In the genomic region with DNA sequence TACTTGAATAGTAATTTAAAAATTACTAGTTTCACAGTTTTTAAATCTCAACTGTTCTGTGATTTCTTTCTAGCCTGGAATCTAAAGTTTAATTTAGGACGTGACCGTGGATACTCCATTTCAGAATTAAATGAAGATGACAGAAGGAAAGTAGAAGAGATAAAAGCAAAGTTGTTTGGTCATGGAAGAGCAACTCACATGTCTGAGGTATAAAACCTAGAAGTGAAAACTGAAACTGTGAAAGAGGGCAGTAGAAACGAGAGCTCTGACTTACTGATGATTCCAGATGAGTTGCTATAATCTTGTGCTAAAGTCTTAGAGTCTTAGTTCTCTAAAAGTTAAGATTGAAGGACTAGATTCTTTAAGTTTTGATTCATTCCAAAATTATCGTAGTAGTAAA, we compare ENCODE assay signal across 22 mouse cellular contexts. TPM values are rescaled to one million over a fixed set of nuclear protein-coding genes. Genes with fewer than 3 reads are reported as not detected.
DNase-seq lines count a peak whose midpoint lies in the region; ATAC-seq and TF ChIP-seq lines count a peak whose summit lies in the region.
"Had no signal": no experiment of that assay in that cellular context is flagged by ENCODE, and none has a peak within 500 bp of the region (broad histone marks: within the 10 kb centered on the region; RNA-seq: fewer than 3 reads in every experiment).

No protein-coding gene starts in this region.

- no peak for TF ChIP-seq POLR2A in CH12.LX (IDR thresholded peaks at IDR 0.05; ENCODE audit: low read depth, low read length)

- no peak overlapping the region for H3K9ac ChIP-seq in CH12.LX (ENCODE audit: insufficient read depth, low read depth)
- no peak overlapping the region for H3K9ac ChIP-seq in kidney, embryonic 16.5 days (replicated peaks; ENCODE audit: low read length)

- no peaks in the 10 kb centered on the region for H3K79me2 ChIP-seq in CH12.LX (replicated peaks; ENCODE audit: control insufficient read depth, extremely low read depth, insufficient read depth, poor library complexity, severe bottlenecking)

- no peak for TF ChIP-seq RAD21 in CH12.LX (IDR thresholded peaks at IDR 0.05; ENCODE audit: low read depth, low read length)

- dilution Hi-C loops in CH12.LX (cut with MboI; ENCODE audit: extremely low pct_ligation_motif_present, extremely low pct_unique_long_range_greater_than_20kb, low sequenced_read_pairs), result no loop called here

- no peaks in the 10 kb centered on the region for H3K27me3 ChIP-seq in CH12.LX (replicated peaks)
- H3K27me3 ChIP-seq in splenic B cell, adult 2 months (ENCODE audit: control insufficient read depth, insufficient read depth, low read length, poor library complexity, severe bottlenecking), result no peaks in the 10 kb centered on the region
- no peaks in the 10 kb centered on the region for H3K27me3 ChIP-seq in kidney, embryonic 16.5 days (ENCODE audit: insufficient read depth, low read length)
- H3K27me3 ChIP-seq: Patski had no signal

- peak; percentile 57; the same call in 1 of the 2 replicates for TF ChIP-seq EP300 in CH12.LX (IDR thresholded peaks at IDR 0.05; ENCODE audit: low read length)

- no peak for TF ChIP-seq CTCF in CH12.LX (conservative IDR thresholded peaks at IDR 0.05 in 1 of 2, IDR thresholded peaks at IDR 0.05 in 1 of 2; ENCODE audit: low read depth in 2 of 2, low read length in 2 of 2)

- WGBS in kidney, embryonic 16.5 days, result 90% methylated on average over 4 of the region's 4 CpGs

- H3K4me2 ChIP-seq in CH12.LX (ENCODE audit: insufficient read depth, low read depth, poor library complexity, severe bottlenecking), result no peak overlapping the region
- no peak overlapping the region for H3K4me2 ChIP-seq in kidney, embryonic 16.5 days (replicated peaks; ENCODE audit: low read depth, low read length)

- H3K9me3 ChIP-seq in CH12.LX (replicated peaks; ENCODE audit: low read length), result no peaks in the 10 kb centered on the region
- no peaks in the 10 kb centered on the region for H3K9me3 ChIP-seq in kidney, embryonic 16.5 days (ENCODE audit: low read length)
- H3K9me3 ChIP-seq: G1E had no signal

- H3K36me3 ChIP-seq in CH12.LX (replicated peaks in 1 of 2; ENCODE audit: control insufficient read depth in 1 of 2, insufficient read depth in 1 of 2, low read length in 1 of 2), result peaks cover 2 to 54% of the 10 kb centered on the region in 2 experiments
- 0 out of 2 replicates have a peak, but pooled peaks cover 2% of the 10 kb centered on the region for H3K36me3 ChIP-seq in splenic B cell, adult 2 months (ENCODE audit: control insufficient read depth, insufficient read depth, low read length, poor library complexity, severe bottlenecking)
- H3K36me3 ChIP-seq in kidney, embryonic 16.5 days (ENCODE audit: insufficient read depth, low read length), result peaks cover 63% of the 10 kb centered on the region

- peak; percentile 37 for DNase-seq in A20 (ENCODE audit: low read depth, low spot score)
- peak; percentile 3 for DNase-seq in CH12.LX (ENCODE audit: extremely low read depth)
- peak; percentile 17 for DNase-seq in splenic B cell, adult 2 months (ENCODE audit: low read depth, low spot score)
- DNase-seq in retina, postnatal 1 day, result no peak
- no peak for DNase-seq in spleen, postnatal 4 days (ENCODE audit: low spot score in 2 of 2)
- DNase-seq: adrenal gland, adult 2 months; adrenal gland, adult 8-10 months; adrenal gland, postnatal 10 days; adrenal gland, postnatal 14 days; adrenal gland, postnatal 25 days; adrenal gland, postnatal 36 days; B cell, adult 2 months; cerebellum, adult 11 months; cerebellum, adult 11-12 months; cerebellum, adult 18-20 months; cerebellum, adult 2 months; cerebellum, adult 8-10 months had no signal

- H3K27ac ChIP-seq in CH12.LX (ENCODE audit: insufficient read depth, low read depth), result no peak overlapping the region
- no peak overlapping the region for H3K27ac ChIP-seq in kidney, embryonic 16.5 days (ENCODE audit: low read length)

- in situ Hi-C loops in CH12.LX (cut with MboI; ENCODE audit: low pct_ligation_motif_present, low pct_unique_long_range_greater_than_20kb, low sequenced_read_pairs), result no loop called here

- peaks cover 0 to 13% of the 10 kb centered on the region in 2 experiments; a peak in 1 of 4 replicates for H3K4me1 ChIP-seq in CH12.LX (ENCODE audit: control insufficient read depth in 1 of 2, insufficient read depth in 2 of 2)
- no peaks in the 10 kb centered on the region for H3K4me1 ChIP-seq in kidney, embryonic 16.5 days (ENCODE audit: insufficient read depth, low read length)

- no peak for ATAC-seq in kidney, embryonic 16.5 days (ENCODE audit: low FRiP score, low TSS enrichment)
- ATAC-seq: activated CD4-positive, CD25-positive, alpha-beta regulatory T cell, adult 4 months; CD4-positive, CD25-positive, alpha-beta regulatory T cell, adult 4 months; Patski had no signal

- H3K4me3 ChIP-seq in CH12.LX (replicated peaks in 1 of 3; ENCODE audit: low read depth in 2 of 3, low read length in 2 of 3, poor library complexity in 1 of 3), result no peak overlapping the region
- H3K4me3 ChIP-seq in kidney, embryonic 16.5 days (ENCODE audit: low read length), result no peak overlapping the region

TF ChIP-seq in CH12.LX, 34 proteins besides CTCF, POLR2A, EP300 and RAD21:
- TF ChIP-seq IRF4 (IDR thresholded peaks at IDR 0.05; ENCODE audit: low read depth, low read length) (peak; percentile 60; the same call in 1 of the 2 replicates), NRF1 (IDR thresholded peaks at IDR 0.05; ENCODE audit: low read depth, low read length) (no peak), BHLHE40 (IDR thresholded peaks at IDR 0.05; ENCODE audit: low read depth, low read length) (peak; percentile 81)

RNA-seq across cellular contexts. Expression of a gene that starts 37.2 kb away (rescaled TPM):
- total RNA-seq in CH12.LX (2012; rRNA removed) (3.6 and 3.9 TPM in 2 replicates), CH12.LX (2014; rRNA removed) (2.3 and 2.4 TPM in 2 replicates)
- 2.5 and 2.8 TPM in 2 replicates for polyA plus RNA-seq in CH12.LX (2012; ENCODE audit: insufficient read length, low read depth)
- 3.8 and 5.7 TPM in 2 replicates for polyA plus RNA-seq in kidney, embryonic 16.5 days (2015; fragmentation: Nextera tagmentation; extraction: Ambion mirVana)

Comparison
In these comparisons a context has a peak if more than half of its experiments do, and no peak if none do; other contexts are left out.
1. DNase-seq: peak in A20 (single experiment), CH12.LX (single experiment) and splenic B cell, adult 2 months (single experiment); none in retina, postnatal 1 day (single experiment) and spleen, postnatal 4 days (0 of 2).